Mouse (Mus musculus): ENCODE measurements around the gene Tmprss11e.

Gene Tmprss11e

GRCm38 (mm10) chr5:86745715-86746114 is at the start of gene Tmprss11e:
Gene Tmprss11e, minus strand, starts transcription at chr5:86745815.
- DNase-seq: no peak

GRCm38 (mm10) chr5:86792807-86793206 is 47.2 kb upstream of the Tmprss11e start:
- no peak for DNase-seq

- DNase-seq: no peak
These were observed 46.6 kb upstream of the Tmprss11e start for GRCm38 (mm10) chr5:86792249-86792648.

DNA sequence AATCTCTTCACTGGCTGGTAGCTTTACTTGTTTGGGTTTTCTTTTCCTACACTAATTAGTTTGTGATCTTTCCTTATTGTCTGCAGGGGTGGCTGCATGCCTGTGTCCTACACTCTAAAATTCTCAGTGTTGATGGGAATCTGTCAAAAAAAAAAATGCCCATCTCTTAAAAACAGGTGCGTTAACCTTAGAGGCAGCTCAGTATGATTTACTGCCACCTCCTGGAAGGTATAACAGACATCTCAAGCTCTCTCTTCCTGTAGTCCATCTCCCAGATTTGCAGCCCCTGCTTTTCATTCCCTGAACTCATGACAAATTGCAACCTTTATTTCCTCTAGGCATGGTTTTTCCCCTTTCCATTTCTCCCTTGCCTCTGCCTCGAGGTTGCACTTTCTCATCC is 44.3 kb upstream of the Tmprss11e start:
- no peak for DNase-seq

GRCm38 (mm10) chr5:86786798-86787197 is 41.2 kb upstream of the Tmprss11e start:
- no peak for DNase-seq

GRCm38 (mm10) chr5:86784205-86784604 is 38.6 kb upstream of the Tmprss11e start:
- no peak for DNase-seq

DNA sequence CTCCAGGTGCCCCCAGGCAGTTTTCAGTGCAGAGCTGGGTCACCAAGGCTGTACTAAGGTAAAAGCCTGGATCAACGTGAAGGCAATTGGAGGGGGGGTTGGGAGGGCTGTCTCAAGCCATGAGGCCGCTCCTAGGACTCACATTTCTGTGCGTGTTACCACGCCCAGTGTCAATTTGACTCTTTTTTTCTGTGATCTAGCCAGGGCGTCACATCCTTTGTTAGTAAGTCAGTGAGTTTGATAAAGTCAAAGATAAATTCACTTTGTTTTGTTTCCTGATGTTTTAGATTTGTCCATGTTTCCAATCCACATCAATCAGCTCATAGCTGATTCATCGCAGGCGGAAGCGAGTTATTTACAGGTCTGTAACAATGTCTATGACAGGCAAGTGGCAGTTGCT is 37.4 kb upstream of the Tmprss11e start:
- no peak for DNase-seq

GRCm38 (mm10) chr5:86778471-86778870 is 32.9 kb upstream of the Tmprss11e start:
- DNase-seq: no peak

DNA sequence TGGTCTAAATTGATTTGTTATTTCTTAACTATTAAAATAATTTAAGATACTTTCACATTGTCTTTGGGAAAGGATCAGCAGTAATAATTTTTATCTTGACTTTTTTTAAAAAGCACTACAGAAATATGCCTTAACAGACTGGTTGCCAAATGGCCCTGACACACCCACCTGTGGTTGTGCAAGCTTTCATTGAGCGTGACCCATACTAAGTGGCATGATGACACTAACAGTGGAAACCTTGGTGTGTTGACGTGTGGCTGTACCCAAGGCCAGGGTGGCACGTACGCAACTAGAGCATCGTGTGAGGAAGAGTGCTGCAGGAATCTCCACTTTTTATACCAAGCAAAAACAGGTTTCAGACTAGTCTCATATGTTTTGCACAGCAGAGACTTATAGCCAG is 31.3 kb upstream of the Tmprss11e start:
- DNase-seq: no peak

- no peak for DNase-seq
These were observed 25.4 kb upstream of the Tmprss11e start for GRCm38 (mm10) chr5:86771010-86771409.

DNA sequence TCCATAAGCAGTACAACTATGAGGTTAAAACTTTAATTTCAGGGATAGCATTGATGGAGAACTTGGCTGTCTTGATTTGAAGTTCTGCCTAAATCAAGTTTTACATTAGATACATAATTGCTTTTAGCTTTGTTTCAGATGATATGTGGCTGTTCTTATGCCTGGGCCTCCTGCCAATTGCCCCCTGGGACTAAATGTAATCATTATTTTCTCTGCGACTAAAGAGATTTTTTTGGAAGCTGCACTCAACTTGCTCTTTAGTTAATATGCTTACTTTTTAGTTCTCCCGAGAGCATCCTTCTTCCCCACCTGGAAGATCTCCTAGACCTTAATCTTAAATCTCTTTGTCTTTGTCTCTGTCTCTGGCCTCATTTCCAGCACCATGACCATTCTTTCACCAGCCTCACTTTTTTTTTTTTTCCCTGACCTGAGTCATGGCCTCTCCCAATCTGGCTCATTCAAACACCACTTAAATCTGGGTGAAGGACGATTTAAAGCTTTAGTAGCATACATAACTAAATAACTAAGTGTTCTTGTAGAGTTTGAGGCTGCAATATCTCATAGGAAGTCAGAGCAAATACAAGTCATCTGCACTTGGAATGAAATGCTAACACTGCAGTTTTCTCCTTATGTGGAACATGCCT is 23.5 kb upstream of the Tmprss11e start:
- DNase-seq: no peak

GRCm38 (mm10) chr5:86742796-86743195 is 2.8 kb downstream of the Tmprss11e start:
- DNase-seq: no peak

DNA sequence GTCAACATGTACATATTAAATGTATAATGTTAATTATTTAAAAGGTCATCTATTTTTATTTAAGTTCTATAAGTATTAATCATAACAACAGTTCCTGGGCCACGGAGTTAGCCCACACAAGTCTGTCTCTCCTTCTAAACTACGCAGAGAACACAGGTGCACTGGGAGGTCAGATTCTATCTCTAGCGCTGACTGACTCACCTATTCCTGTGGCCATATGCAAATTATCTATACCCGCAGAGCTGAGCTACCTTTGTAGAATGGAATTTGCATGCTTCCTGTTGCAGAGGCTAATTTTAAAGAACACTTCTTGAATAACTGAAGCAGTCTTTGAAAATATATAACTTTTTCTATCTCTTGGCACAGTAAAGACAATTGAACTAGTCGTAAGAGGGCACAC is 4.5 kb downstream of the Tmprss11e start:
- no peak for DNase-seq

GRCm38 (mm10) chr5:86735808-86736207 is 9.8 kb downstream of the Tmprss11e start:
- DNase-seq: no peak

DNA sequence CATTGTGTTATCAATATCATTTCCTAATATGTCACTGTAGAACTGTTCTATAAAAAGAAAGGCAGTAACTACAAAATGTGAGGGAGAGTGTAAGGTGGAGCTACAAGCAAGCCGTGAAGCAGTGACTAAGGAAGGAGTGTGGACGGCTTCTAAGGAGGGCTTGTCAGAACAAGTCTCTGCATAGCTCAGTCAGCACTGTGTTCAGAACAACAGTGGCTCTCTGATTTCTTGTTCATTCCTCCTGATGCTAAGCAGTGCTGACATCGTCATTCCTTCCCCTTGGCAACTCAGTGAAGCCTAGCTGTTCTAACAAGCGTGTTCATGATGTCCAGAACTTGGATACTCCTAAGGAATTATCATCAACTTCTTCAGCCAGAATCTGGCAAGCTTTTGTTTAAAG is 15.0 kb downstream of the Tmprss11e start:
- no peak for DNase-seq

DNA sequence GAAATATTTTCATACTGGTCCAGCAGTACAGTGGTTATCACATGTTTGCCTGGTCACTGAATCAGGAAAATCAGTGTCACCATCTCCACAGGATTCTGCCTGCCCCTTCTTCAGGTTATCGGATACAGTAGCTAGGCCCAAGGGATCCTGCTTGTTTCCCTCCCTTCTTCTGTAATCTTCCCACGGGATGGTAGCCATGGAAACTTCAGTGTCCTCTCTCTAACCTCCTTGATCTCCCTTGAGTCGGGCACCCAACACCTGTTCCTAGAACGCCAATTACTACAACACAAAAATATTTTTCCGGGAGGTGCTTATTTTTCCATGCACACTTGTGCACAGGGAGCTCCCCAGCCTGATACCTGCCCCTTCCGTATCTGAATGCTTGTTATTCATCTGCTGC is 17.0 kb downstream of the Tmprss11e start:
- no peak for DNase-seq

GRCm38 (mm10) chr5:86727033-86727432 is 18.6 kb downstream of the Tmprss11e start:
- DNase-seq: no peak

GRCm38 (mm10) chr5:86725021-86725420 is 20.6 kb downstream of the Tmprss11e start:
- DNase-seq: no peak

DNA sequence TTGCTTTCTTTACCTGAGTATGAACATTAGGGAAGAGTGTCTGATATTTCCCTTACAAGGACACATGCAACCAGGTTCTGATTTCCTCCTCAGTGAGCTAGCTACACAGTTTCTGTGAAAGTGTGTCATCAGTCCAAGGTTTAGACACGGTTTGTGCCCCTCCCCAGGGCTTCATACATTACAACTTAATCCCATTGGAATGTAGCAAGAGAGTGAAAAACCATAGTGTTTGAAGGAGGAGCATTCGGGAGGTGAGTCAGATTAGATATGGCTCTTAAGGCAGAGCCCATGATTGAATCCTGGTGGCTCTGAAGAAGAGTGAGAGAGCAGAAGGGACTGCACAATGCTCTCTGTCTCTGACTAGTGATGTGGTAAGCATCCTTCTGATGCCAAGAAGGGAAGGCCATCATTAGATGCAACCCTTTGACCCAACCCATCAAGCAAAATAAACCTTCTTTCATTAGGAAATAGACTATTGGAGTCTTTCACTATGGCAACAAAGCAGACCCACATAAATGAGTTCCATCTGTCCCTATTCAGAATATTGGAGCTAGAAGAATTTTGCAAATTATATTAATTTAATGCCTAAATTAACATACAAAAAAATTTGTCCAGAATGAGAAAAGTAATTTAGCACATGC is 22.7 kb downstream of the Tmprss11e start:
- no peak for DNase-seq

DNA sequence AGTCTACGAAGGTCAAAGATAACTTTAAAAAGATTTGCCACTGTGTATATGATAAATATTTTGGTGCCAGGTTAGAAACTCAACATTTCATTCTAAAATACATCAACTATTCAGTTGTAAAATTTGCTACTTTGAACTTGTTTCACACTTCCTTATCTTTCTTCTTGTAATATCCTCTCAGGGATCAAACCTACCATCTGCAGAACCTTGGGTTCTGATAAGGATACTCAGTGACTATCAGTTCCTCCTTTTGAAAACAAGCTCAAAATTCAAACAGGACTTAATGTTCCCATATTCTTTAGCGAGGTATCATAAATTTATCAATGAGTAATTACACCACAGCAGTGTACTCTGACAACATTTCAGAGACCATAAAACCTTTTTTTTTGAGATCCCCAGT is 30.6 kb downstream of the Tmprss11e start:
- no peak for DNase-seq

DNA sequence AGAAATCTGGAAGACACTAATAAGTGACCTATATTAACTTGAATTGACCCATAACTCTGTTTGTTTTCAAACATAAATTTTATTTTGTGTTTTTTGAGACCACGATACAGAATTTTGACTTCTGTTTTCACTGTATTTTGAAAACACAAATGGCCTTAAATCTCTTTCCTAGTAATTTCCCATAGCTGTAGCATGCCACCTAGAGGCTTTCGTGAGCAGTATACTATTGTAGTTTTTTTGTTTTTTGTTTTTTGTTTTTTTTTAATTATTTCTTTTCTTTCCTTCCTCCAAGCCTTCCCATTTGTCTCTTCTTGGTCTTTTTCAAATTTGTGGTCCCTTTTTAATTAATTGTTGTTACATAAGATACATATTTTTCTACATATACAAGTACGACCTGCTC is 40.7 kb downstream of the Tmprss11e start:
- DNase-seq: no peak

DNA sequence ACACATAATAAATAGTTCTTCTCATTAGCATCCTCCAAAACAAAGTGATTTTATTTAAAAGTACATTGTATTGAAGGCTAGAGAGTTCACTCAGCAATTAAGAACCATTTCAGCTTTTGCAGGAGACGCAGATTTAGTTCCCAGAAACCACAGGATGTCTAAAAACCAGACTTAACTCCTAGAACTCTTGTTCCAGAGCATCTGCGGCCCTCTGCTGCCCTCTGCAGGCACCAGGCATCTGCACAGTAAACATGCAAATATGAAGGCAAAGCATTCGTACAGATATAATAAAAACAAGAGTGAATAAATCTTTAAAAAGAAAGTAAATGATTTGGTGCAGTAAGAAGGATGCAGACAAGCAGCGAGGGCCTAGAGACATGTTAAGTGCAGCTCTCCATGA is 60.9 kb downstream of the Tmprss11e start:
- DNase-seq: peak; percentile 28 to 33

GRCm38 (mm10) chr5:86676262-86676661 is 69.4 kb downstream of the Tmprss11e start, which contains the start of gene Tmprss11b:
Gene Tmprss11b, minus strand, starts transcription at chr5:86676362.
- DNase-seq: no peak

All from cerebellum, postnatal 36 days (tissue).